Mouse (Mus musculus): ENCODE measurements around the gene Capn2. TPM values are rescaled to one million over a fixed set of nuclear protein-coding genes. Genes with fewer than 3 reads are reported as not detected.
A peak's percentile ranks its signal among the peaks of the same experiment; 100 is the strongest.

The Capn2 gene
- total and polyA plus RNA-seq, 3 experiments = 28.0 to 65.3 (median 63.9) TPM

- no peak for DNase-seq
- no peak overlapping the region for H3K27ac ChIP-seq
- H3K4me3 ChIP-seq = no peak overlapping the region
- H3K27me3 ChIP-seq (ENCODE audit: control insufficient read depth, insufficient read depth, low read length) = no peaks in the 10 kb centered on the region
- no peaks in the 10 kb centered on the region for H3K79me2 ChIP-seq (replicated peaks; ENCODE audit: control insufficient read depth, insufficient read depth, low read length)
- intact Hi-C loops (cut with DNase I) = no loop called here
- TF ChIP-seq CTCF (IDR thresholded peaks at IDR 0.05) = no peak
- TF ChIP-seq POLR2A (IDR thresholded peaks at IDR 0.05; ENCODE audit: insufficient read depth, low read depth, low read length) = no peak
- TF ChIP-seq EP300 (IDR thresholded peaks at IDR 0.05; ENCODE audit: insufficient read depth, low read depth, low read length) = no peak
- no peak overlapping the region for H3K9ac ChIP-seq (ENCODE audit: low read depth, low read length)
- 95% methylated on average over 7 of the region's 7 CpGs for WGBS
- H3K36me3 ChIP-seq (ENCODE audit: control insufficient read depth, insufficient read depth, low read length) = no peaks in the 10 kb centered on the region
- H3K4me1 ChIP-seq (ENCODE audit: control insufficient read depth, insufficient read depth, low read length) = no peaks in the 10 kb centered on the region; the same call in 1 of the 2 replicates
Measured at GRCm38 (mm10) chr1:182481138-182481537, 36.3 kb downstream of the Capn2 start.

GRCm38 (mm10) chr1:182478935-182479334 is 38.5 kb downstream of the Capn2 start:
- Histone ChIP-seq H3K9ac (ENCODE audit: low read depth, low read length) (no peak overlapping the region), H3K4me3 (no peak overlapping the region), H3K36me3 (ENCODE audit: control insufficient read depth, insufficient read depth, low read length) (no peaks in the 10 kb centered on the region), H3K27ac (no peak overlapping the region), H3K27me3 (ENCODE audit: control insufficient read depth, insufficient read depth, low read length) (no peaks in the 10 kb centered on the region), H3K4me1 (ENCODE audit: control insufficient read depth, insufficient read depth, low read length) (no peaks in the 10 kb centered on the region), H3K79me2 (replicated peaks; ENCODE audit: control insufficient read depth, insufficient read depth, low read length) (no peaks in the 10 kb centered on the region)
- intact Hi-C loops (cut with DNase I) = no loop called here
- no peak for DNase-seq
- no peak for TF ChIP-seq POLR2A (IDR thresholded peaks at IDR 0.05; ENCODE audit: insufficient read depth, low read depth, low read length)
- TF ChIP-seq CTCF (IDR thresholded peaks at IDR 0.05) = no peak
- 78% methylated on average over 4 of the region's 4 CpGs for WGBS

GRCm38 (mm10) chr1:182475005-182475796 is 42.2 kb downstream of the Capn2 start:
- H3K36me3 ChIP-seq (ENCODE audit: control insufficient read depth, insufficient read depth, low read length) = no peaks in the 10 kb centered on the region
- TF ChIP-seq POLR2A (IDR thresholded peaks at IDR 0.05; ENCODE audit: insufficient read depth, low read depth, low read length) = no peak
- no peak for TF ChIP-seq EP300 (IDR thresholded peaks at IDR 0.05; ENCODE audit: insufficient read depth, low read depth, low read length)
- peak; percentile 57 for TF ChIP-seq CTCF (IDR thresholded peaks at IDR 0.05)
- no peak overlapping the region for H3K27ac ChIP-seq
- no peak overlapping the region for H3K9ac ChIP-seq (ENCODE audit: low read depth, low read length)
- H3K27me3 ChIP-seq (ENCODE audit: control insufficient read depth, insufficient read depth, low read length) = no peaks in the 10 kb centered on the region
- no peak overlapping the region for H3K4me3 ChIP-seq
- 73% methylated on average over 5 of the region's 5 CpGs for WGBS
- no peak for DNase-seq
- H3K79me2 ChIP-seq (replicated peaks; ENCODE audit: control insufficient read depth, insufficient read depth, low read length) = no peaks in the 10 kb centered on the region
- H3K4me1 ChIP-seq (ENCODE audit: control insufficient read depth, insufficient read depth, low read length) = no peaks in the 10 kb centered on the region
- intact Hi-C loops (cut with DNase I) = no loop called here

GRCm38 (mm10) chr1:182465978-182466377 is 51.4 kb downstream of the Capn2 start:
- H3K27me3 ChIP-seq (ENCODE audit: control insufficient read depth, insufficient read depth, low read length) = no peaks in the 10 kb centered on the region
- intact Hi-C loops (cut with DNase I) = no loop called here
- H3K36me3 ChIP-seq (ENCODE audit: control insufficient read depth, insufficient read depth, low read length) = no peaks in the 10 kb centered on the region
- H3K4me3 ChIP-seq = no peak overlapping the region
- no peak overlapping the region for H3K9ac ChIP-seq (ENCODE audit: low read depth, low read length)
- WGBS = 80% methylated on average over 4 of the region's 4 CpGs
- TF ChIP-seq POLR2A (IDR thresholded peaks at IDR 0.05; ENCODE audit: insufficient read depth, low read depth, low read length) (no peak), EP300 (IDR thresholded peaks at IDR 0.05; ENCODE audit: insufficient read depth, low read depth, low read length) (no peak), CTCF (IDR thresholded peaks at IDR 0.05) (peak; percentile 43)
- H3K79me2 ChIP-seq (replicated peaks; ENCODE audit: control insufficient read depth, insufficient read depth, low read length) = no peaks in the 10 kb centered on the region
- H3K27ac ChIP-seq = no peak overlapping the region
- no peak for DNase-seq
- H3K4me1 ChIP-seq (ENCODE audit: control insufficient read depth, insufficient read depth, low read length) = peaks cover 2% of the 10 kb centered on the region

GRCm38 (mm10) chr1:182465309-182465708 is 52.1 kb downstream of the Capn2 start:
- H3K4me3 ChIP-seq = no peak overlapping the region
- H3K27ac ChIP-seq = no peak overlapping the region
- intact Hi-C loops (cut with DNase I) = no loop called here
- H3K4me1 ChIP-seq (ENCODE audit: control insufficient read depth, insufficient read depth, low read length) = peaks cover 2% of the 10 kb centered on the region
- DNase-seq = no peak
- no peak for TF ChIP-seq POLR2A (IDR thresholded peaks at IDR 0.05; ENCODE audit: insufficient read depth, low read depth, low read length)
- TF ChIP-seq EP300 (IDR thresholded peaks at IDR 0.05; ENCODE audit: insufficient read depth, low read depth, low read length) = no peak
- no peak overlapping the region for H3K9ac ChIP-seq (ENCODE audit: low read depth, low read length)
- 54% methylated on average over 4 of the region's 4 CpGs for WGBS
- no peaks in the 10 kb centered on the region for H3K27me3 ChIP-seq (ENCODE audit: control insufficient read depth, insufficient read depth, low read length)
- H3K36me3 ChIP-seq (ENCODE audit: control insufficient read depth, insufficient read depth, low read length) = no peaks in the 10 kb centered on the region
- H3K79me2 ChIP-seq (replicated peaks; ENCODE audit: control insufficient read depth, insufficient read depth, low read length) = no peaks in the 10 kb centered on the region

- H3K36me3 ChIP-seq (ENCODE audit: control insufficient read depth, insufficient read depth, low read length) = no peaks in the 10 kb centered on the region
- H3K79me2 ChIP-seq (replicated peaks; ENCODE audit: control insufficient read depth, insufficient read depth, low read length) = no peaks in the 10 kb centered on the region
- no peak overlapping the region for H3K9ac ChIP-seq (ENCODE audit: low read depth, low read length)
- H3K4me3 ChIP-seq = no peak overlapping the region
- DNase-seq = peak in 1 of 2 experiments; percentile 48
- peak overlapping the region; percentile 15 for H3K27ac ChIP-seq
- peaks cover 2% of the 10 kb centered on the region for H3K4me1 ChIP-seq (ENCODE audit: control insufficient read depth, insufficient read depth, low read length)
- intact Hi-C loops (cut with DNase I) = no loop called here
- TF ChIP-seq CTCF (IDR thresholded peaks at IDR 0.05) (no peak), EP300 (IDR thresholded peaks at IDR 0.05; ENCODE audit: insufficient read depth, low read depth, low read length) (no peak), POLR2A (IDR thresholded peaks at IDR 0.05; ENCODE audit: insufficient read depth, low read depth, low read length) (no peak)
- H3K27me3 ChIP-seq (ENCODE audit: control insufficient read depth, insufficient read depth, low read length) = no peaks in the 10 kb centered on the region
- 70% methylated on average over 10 of the region's 10 CpGs for WGBS
Measured at GRCm38 (mm10) chr1:182461813-182462212, 55.6 kb downstream of the Capn2 start.
